Mouse (Mus musculus): ENCODE data around the gene Dscaml1.

- TF ChIP-seq CTCF (IDR thresholded peaks at IDR 0.05; ENCODE audit: control insufficient read depth, insufficient read depth, insufficient replicate concordance, low read depth, low read length), result no peak
- TF ChIP-seq POLR2A (IDR thresholded peaks at IDR 0.05; ENCODE audit: control insufficient read depth, low read depth, low read length), result no peak
These were observed 113.0 kb downstream of the Dscaml1 start for GRCm38 (mm10) chr9:45539265-45540044.
